Mouse (Mus musculus) adrenal gland, postnatal 4 days (tissue): Measurements from ENCODE around the gene Gm17267. TPM values are rescaled to one million over a fixed set of nuclear protein-coding genes. Genes with fewer than 3 reads are reported as not detected.
"Not testable (repeated sequence)": the region's sequence is repeated elsewhere in the genome, so short reads cannot be mapped to it uniquely, and the experiment has no call there.

ENCODE experiments used
- DNase-seq, 2 experiments: peaks; one replicate each; pipeline ENCODE4 v3.0.0; 2021 to 2022; ENCODE audit warnings: low spot score in 2 of 2, mixed read lengths in 2 of 2
- long read RNA-seq, 2 experiments: library from polyadenylated mRNA; stranded (forward); transcript quantifications; one replicate each; pipeline ENCODE4 v2.0.0; 2021
- total RNA-seq, 2 experiments: library from RNA; stranded (reverse); gene quantifications; 2 replicates each; pipeline ENCODE4 v1.2.3; 2021

Gene Gm17267
- not detected for total RNA-seq
- long read RNA-seq, experiment 1, result 0 reads
- long read RNA-seq, experiment 2, result 0 reads

GRCm38 (mm10) chrX:126017257-126017656, at the start of gene Gm17267:
TSS of gene Gm17267 (plus strand) at chrX:126017557.
- not testable (repeated sequence) for DNase-seq
